In the genomic region with DNA sequence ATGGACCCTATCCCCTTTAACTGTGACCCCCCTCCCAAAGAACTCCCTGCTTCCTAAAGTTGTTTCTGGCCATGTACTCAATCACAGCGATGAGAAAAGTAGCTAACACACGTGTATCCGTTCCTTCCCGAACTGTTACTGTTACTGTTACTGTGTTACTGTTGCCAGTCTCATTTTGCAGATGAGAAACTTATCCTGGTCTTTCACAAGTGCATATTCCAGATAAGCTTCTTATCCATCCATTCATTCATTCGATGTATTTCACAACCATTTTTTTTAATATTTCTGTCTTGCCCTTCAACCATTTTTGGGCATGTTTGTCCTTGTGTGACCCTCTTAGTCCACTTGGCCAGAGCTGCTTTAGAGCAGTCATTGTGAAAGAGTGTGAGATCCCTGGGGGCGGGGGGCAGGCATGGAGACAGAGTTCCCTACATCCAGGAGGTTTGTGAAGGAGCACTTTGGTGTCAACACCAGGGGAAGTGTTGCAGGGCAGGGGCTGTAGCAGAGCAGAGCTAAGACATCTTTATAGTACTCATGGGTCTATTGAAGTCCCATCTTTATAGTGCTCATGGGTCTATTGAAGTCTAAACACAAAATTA, we compare ENCODE assay signal across 28 mouse cellular contexts. TPM values are rescaled to one million over a fixed set of nuclear protein-coding genes. Genes with fewer than 3 reads are reported as not detected.
DNase-seq lines count a peak whose midpoint lies in the region; ATAC-seq and TF ChIP-seq lines count a peak whose summit lies in the region.
"Had no signal": no experiment of that assay in that cellular context is flagged by ENCODE, and none has a peak within 500 bp of the region (broad histone marks: within the 10 kb centered on the region; RNA-seq: fewer than 3 reads in every experiment).

No protein-coding gene starts in this region.

- 0 out of 2 replicates have a peak, but pooled peaks have one; percentile 31 for ATAC-seq in liver, embryonic 12.5 days
- no peak for ATAC-seq in liver, embryonic 11.5 days (replicated peaks; ENCODE audit: low FRiP score)
- ATAC-seq in granulocyte monocyte progenitor cell, adult 5-6 weeks (replicated peaks; ENCODE audit: poor library complexity, severe bottlenecking) = 0 out of 2 replicates have a peak, but pooled peaks have one; percentile 6
- no peak for ATAC-seq in intestine, postnatal 0 days
- ATAC-seq: intestine, embryonic 16.5 days had no signal

- no peak for TF ChIP-seq CTCF in intestine, postnatal 0 days (IDR thresholded peaks at IDR 0.05; ENCODE audit: low read depth)

- no peak overlapping the region for H3K4me2 ChIP-seq in liver, embryonic 12.5 days
- H3K4me2 ChIP-seq in liver, embryonic 11.5 days = no peak overlapping the region
- H3K4me2 ChIP-seq in intestine, postnatal 0 days (replicated peaks; ENCODE audit: low read depth) = no peak overlapping the region
- H3K4me2 ChIP-seq: embryonic facial prominence, embryonic 12.5 days; heart, embryonic 12.5 days; hindbrain, embryonic 13.5 days; lung, embryonic 14.5 days; midbrain, embryonic 11.5 days; neural tube, embryonic 13.5 days had no signal

- H3K4me3 ChIP-seq in liver, embryonic 12.5 days = no peak overlapping the region
- H3K4me3 ChIP-seq in liver, embryonic 11.5 days (ENCODE audit: low read depth, low read length) = no peak overlapping the region
- no peak overlapping the region for H3K4me3 ChIP-seq in intestine, postnatal 0 days (ENCODE audit: low read depth, low read length)
- H3K4me3 ChIP-seq: embryonic facial prominence, embryonic 12.5 days; heart, embryonic 12.5 days; hindbrain, embryonic 13.5 days; neural tube, embryonic 13.5 days had no signal

- no peaks in the 10 kb centered on the region for H3K9me3 ChIP-seq in liver, embryonic 12.5 days (replicated peaks)
- no peaks in the 10 kb centered on the region for H3K9me3 ChIP-seq in liver, embryonic 11.5 days (ENCODE audit: control insufficient read depth, low read length)
- no peaks in the 10 kb centered on the region for H3K9me3 ChIP-seq in intestine, postnatal 0 days (ENCODE audit: control insufficient read depth)
- H3K9me3 ChIP-seq: embryonic facial prominence, embryonic 12.5 days; G1E; heart, embryonic 12.5 days; hindbrain, embryonic 13.5 days; neural tube, embryonic 13.5 days had no signal

- H3K9ac ChIP-seq in liver, embryonic 12.5 days = no peak overlapping the region
- H3K9ac ChIP-seq in liver, embryonic 11.5 days (ENCODE audit: low read depth, low read length) = no peak overlapping the region
- H3K9ac ChIP-seq in intestine, postnatal 0 days (ENCODE audit: low read depth, low read length) = no peak overlapping the region
- H3K9ac ChIP-seq: embryonic facial prominence, embryonic 12.5 days; heart, embryonic 12.5 days; hindbrain, embryonic 13.5 days; lung, embryonic 14.5 days; neural tube, embryonic 13.5 days had no signal

- H3K27ac ChIP-seq in liver, embryonic 12.5 days = no peak overlapping the region; the same call in 1 of the 2 replicates
- H3K27ac ChIP-seq in liver, embryonic 11.5 days (ENCODE audit: low read depth, low read length) = no peak overlapping the region
- no peak overlapping the region for H3K27ac ChIP-seq in intestine, postnatal 0 days (ENCODE audit: low read depth, low read length)
- H3K27ac ChIP-seq: embryonic facial prominence, embryonic 12.5 days; neural tube, embryonic 13.5 days; stomach, postnatal 0 days had no signal

- 68% methylated on average over 6 of the region's 6 CpGs for WGBS in liver, embryonic 12.5 days (ENCODE audit: insufficient replicate concordance)
- WGBS in liver, embryonic 11.5 days = 80% methylated on average over 6 of the region's 6 CpGs
- 93% methylated on average over 6 of the region's 6 CpGs for WGBS in intestine, postnatal 0 days

- peaks cover 56% of the 10 kb centered on the region for H3K4me1 ChIP-seq in liver, embryonic 12.5 days
- H3K4me1 ChIP-seq in liver, embryonic 11.5 days (replicated peaks; ENCODE audit: control insufficient read depth, insufficient read depth, low read length) = peaks cover 21% of the 10 kb centered on the region; the same call in 1 of the 2 replicates
- no peaks in the 10 kb centered on the region for H3K4me1 ChIP-seq in intestine, postnatal 0 days (replicated peaks; ENCODE audit: control insufficient read depth, insufficient read depth, low read length)
- H3K4me1 ChIP-seq: embryonic facial prominence, embryonic 12.5 days had no signal

- peak; percentile 75 for DNase-seq in adrenal gland, postnatal 10 days
- no peak for DNase-seq in adrenal gland, postnatal 25 days
- no peak for DNase-seq in liver, embryonic 11.5 days (ENCODE audit: low spot score)
- no peak for DNase-seq in embryo, embryonic 10.5 days (ENCODE audit: low spot score)
- DNase-seq: cerebellum, adult 8-10 months; cerebellum, postnatal 36 days; embryo, embryonic 11 days; gastrocnemius, postnatal 10 days; heart, adult 18-20 months; heart, postnatal 4 days; kidney, adult 9 months; kidney, postnatal 10 days; lung, embryonic 14.5 days; lung, postnatal 14 days; right cerebral cortex, postnatal 4 days; thymus, adult 18-20 months; thymus, postnatal 36 days had no signal

- no peaks in the 10 kb centered on the region for H3K36me3 ChIP-seq in liver, embryonic 12.5 days
- no peaks in the 10 kb centered on the region for H3K36me3 ChIP-seq in liver, embryonic 11.5 days (ENCODE audit: control insufficient read depth, insufficient read depth, low read length)
- no peaks in the 10 kb centered on the region for H3K36me3 ChIP-seq in intestine, postnatal 0 days (ENCODE audit: control insufficient read depth, insufficient read depth)
- H3K36me3 ChIP-seq: embryonic facial prominence, embryonic 12.5 days; G1E; heart, embryonic 12.5 days; hindbrain, embryonic 13.5 days; neural tube, embryonic 13.5 days had no signal

- H3K27me3 ChIP-seq in liver, embryonic 12.5 days (replicated peaks) = no peaks in the 10 kb centered on the region
- H3K27me3 ChIP-seq in liver, embryonic 11.5 days (replicated peaks; ENCODE audit: control insufficient read depth, insufficient read depth, low read length) = no peaks in the 10 kb centered on the region
- H3K27me3 ChIP-seq in intestine, postnatal 0 days (replicated peaks; ENCODE audit: control insufficient read depth, insufficient read depth, low read length) = no peaks in the 10 kb centered on the region
- H3K27me3 ChIP-seq: embryonic facial prominence, embryonic 12.5 days; heart, embryonic 12.5 days; hindbrain, embryonic 13.5 days; neural tube, embryonic 13.5 days had no signal

RNA-seq across cellular contexts. Expression of a gene that starts 39.3 kb away (rescaled TPM):
- total RNA-seq in adrenal gland, postnatal 10 days (2021) = 10 to 100 TPM; 37.3 to 38.7 TPM
- total RNA-seq in adrenal gland, postnatal 25 days (2021) = 21.7 and 27.6 TPM in 2 replicates
- polyA plus RNA-seq in liver, embryonic 12.5 days (2016; fragmentation: Nextera tagmentation; extraction: Ambion mirVana) = 22.3 and 23.0 TPM in 2 replicates
- 23.1 and 23.7 TPM in 2 replicates for polyA plus RNA-seq in liver, embryonic 11.5 days (2014; fragmentation: Nextera tagmentation; extraction: Ambion mirVana)
- 28.1 and 41.6 TPM in 2 replicates for total RNA-seq in granulocyte monocyte progenitor cell, adult 5-6 weeks (2014; fragmentation: Nextera tagmentation)
- 36.3 and 40.0 TPM in 2 replicates for total RNA-seq in granulocyte monocyte progenitor cell, adult 5-6 weeks (2017)
- polyA plus RNA-seq in intestine, postnatal 0 days (2015; fragmentation: Nextera tagmentation; extraction: Ambion mirVana) = 8.2 and 8.9 TPM in 2 replicates

RNA-seq across cellular contexts. Expression of a gene that starts 39.9 kb away (rescaled TPM):
- total RNA-seq in adrenal gland, postnatal 10 days (2021) = 10 to 100 TPM in 1 of 2 experiments, 1 to 10 TPM in 1; 7.3 to 10.2 TPM
- total RNA-seq in adrenal gland, postnatal 25 days (2021) = 4.8 and 6.5 TPM in 2 replicates
- 0.12 TPM in 1 of 2 replicates, not detected in the other for polyA plus RNA-seq in liver, embryonic 12.5 days (2016; fragmentation: Nextera tagmentation; extraction: Ambion mirVana)
- 0.11 and 0.12 TPM in 2 replicates for polyA plus RNA-seq in liver, embryonic 11.5 days (2014; fragmentation: Nextera tagmentation; extraction: Ambion mirVana)
- 0.11 and 1.4 TPM in 2 replicates for total RNA-seq in granulocyte monocyte progenitor cell, adult 5-6 weeks (2014; fragmentation: Nextera tagmentation)
- total RNA-seq in granulocyte monocyte progenitor cell, adult 5-6 weeks (2017) = 0.69 and 0.82 TPM in 2 replicates
- 0.13 TPM in 1 of 2 replicates, not detected in the other for polyA plus RNA-seq in intestine, postnatal 0 days (2015; fragmentation: Nextera tagmentation; extraction: Ambion mirVana)
- polyA plus RNA-seq: stomach, postnatal 0 days had no signal

Comparison
In these comparisons a context has a peak if more than half of its experiments do, and no peak if none do; other contexts are left out.
1. ATAC-seq: peak in liver, embryonic 12.5 days (single experiment) and granulocyte monocyte progenitor cell, adult 5-6 weeks (single experiment); none in liver, embryonic 11.5 days (single experiment) and intestine, postnatal 0 days (single experiment).